Mouse (Mus musculus) cerebellum, adult 9-10 months (tissue): ENCODE data around the gene Rnf19b.

Experiments used
- DNase-seq: peaks from one replicate; pipeline ENCODE4 v3.0.0; 2022

Rnf19b gene

GRCm38 (mm10) chr4:129058207-129059092, at the start of gene Rnf19b:
Gene Rnf19b (plus strand): TSS chr4:129058271.
- DNase-seq = no peak

DNA sequence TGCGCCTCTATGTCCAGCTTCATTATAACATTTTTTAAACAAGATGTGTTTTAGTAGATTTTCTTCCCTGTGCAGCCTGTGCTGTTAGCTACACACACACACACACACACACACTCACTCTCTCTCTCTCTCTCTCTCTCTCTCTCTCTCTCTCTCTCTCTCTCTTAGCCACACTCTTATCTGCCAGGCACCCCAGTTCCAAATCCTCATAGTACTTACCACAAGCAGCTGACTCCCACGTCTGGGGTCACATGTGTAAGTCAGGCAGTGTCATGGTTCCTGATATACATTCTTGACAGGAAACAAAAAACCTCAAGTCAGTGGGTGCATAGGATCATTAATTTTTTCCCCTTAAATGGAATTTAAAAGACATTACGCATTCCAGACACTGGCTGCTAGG, 49.4 kb upstream of the Rnf19b start:
- DNase-seq = no peak

- no peak for DNase-seq
Measured at GRCm38 (mm10) chr4:129009521-129009920, 48.5 kb upstream of the Rnf19b start.

- peak; percentile 55 for DNase-seq
Measured at GRCm38 (mm10) chr4:129011604-129012121, 46.4 kb upstream of the Rnf19b start.

DNA sequence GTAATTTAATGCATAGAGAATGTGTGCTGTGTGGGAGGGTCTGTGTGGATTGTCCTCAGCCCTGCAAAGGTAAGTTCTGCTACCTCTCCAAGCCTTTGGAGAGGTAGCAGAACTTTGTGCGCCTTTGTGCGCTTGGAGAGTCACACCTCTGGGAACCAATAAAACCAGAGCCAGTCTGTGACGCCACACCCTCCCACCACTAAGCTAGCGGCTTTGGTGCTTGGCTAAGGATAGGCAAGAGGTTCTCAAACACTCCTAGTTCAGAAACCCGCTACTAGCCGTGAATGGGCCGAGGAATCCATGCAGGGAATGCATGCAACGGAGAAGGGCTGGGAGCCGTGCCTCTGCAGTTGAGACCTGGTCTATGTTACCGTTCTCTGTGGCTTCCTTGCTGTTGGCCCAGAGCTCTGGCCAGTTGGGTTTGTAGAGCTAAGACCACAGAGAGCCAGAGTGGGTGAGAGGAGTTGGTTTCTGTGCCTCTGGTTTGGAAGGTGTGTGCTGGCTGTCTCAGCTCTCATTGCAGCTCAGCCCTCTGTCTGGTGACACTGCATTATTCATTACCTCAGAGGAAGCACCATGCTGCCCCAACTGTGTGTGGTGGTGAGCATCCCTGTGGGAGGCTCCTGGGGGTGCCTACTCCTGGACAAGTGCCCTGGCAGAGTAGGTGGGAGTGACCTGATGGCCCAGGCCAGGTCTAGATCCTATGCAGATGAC, 44.8 kb upstream of the Rnf19b start:
- no peak for DNase-seq

DNA sequence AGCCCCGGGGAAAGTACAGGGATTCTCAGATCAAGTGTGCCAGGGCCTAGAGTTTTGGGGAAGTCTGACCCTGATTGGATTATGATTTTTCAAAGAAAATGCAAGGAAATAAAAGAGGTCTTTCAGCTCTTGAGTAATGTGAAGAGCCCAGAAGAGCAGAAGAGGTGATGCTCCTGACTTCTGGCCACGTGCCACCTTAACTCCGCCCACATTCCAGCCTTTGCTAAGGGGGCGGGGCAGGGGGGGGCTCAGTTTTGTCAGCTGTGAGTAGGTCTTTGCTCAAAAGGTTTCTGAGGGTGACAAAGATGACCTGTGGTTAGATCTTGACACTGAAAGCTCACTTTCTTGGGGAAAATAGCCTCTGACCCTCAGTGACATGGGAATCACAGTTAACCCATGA, 41.7 kb upstream of the Rnf19b start:
- DNase-seq = no peak

- no peak for DNase-seq
Measured at GRCm38 (mm10) chr4:129017150-129017549, 40.9 kb upstream of the Rnf19b start.

GRCm38 (mm10) chr4:129018788-129019435, 39.2 kb upstream of the Rnf19b start:
- DNase-seq = no peak

- peak; percentile 48 for DNase-seq
Measured at GRCm38 (mm10) chr4:129019788-129020187, 38.3 kb upstream of the Rnf19b start.

GRCm38 (mm10) chr4:129020454-129020853, 37.6 kb upstream of the Rnf19b start:
- DNase-seq = peak; percentile 85

DNA sequence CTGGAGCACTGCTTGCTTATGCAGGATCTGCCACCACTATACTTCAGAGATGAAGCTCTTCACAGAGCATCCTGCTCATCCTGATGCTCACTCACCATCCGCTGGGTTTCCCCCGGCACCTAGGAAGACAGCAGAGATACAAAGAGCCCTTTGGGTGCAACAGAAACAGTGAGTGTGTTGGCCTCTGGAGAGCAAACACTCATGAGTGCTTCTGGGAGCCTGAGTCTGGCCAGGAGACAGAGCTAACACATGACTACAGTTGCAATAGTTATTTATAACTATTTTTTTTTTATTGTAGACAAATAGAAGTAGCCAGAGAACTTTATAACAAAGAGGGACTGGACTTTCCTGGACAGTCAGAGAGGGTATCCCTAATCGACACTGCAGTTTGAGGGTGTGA, 36.6 kb upstream of the Rnf19b start:
- no peak for DNase-seq

GRCm38 (mm10) chr4:129021886-129022285, 36.2 kb upstream of the Rnf19b start:
- DNase-seq = no peak

DNA sequence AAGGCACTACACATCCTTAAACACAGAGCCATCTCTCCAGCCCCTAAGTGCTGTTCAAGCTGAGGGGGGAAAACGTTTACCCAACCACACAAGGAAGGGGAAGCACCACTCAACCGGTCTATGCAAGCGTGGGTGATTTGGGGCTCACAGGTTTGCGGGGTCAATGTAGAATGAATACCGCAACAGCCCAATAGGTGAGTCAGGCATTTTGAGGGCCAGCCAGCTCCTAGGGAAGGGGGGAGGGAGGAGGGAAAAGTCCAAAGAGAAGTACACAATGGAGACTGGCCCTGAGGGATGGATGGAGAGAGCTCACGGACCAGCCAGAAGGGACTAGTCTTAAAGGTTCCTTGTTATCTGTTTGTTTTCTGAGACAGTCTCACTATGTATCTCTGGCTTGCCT, 34.2 kb upstream of the Rnf19b start:
- no peak for DNase-seq

- DNase-seq = no peak
Measured at GRCm38 (mm10) chr4:129024775-129025174, 33.3 kb upstream of the Rnf19b start.

GRCm38 (mm10) chr4:129025707-129026106, 32.4 kb upstream of the Rnf19b start:
- no peak for DNase-seq

DNA sequence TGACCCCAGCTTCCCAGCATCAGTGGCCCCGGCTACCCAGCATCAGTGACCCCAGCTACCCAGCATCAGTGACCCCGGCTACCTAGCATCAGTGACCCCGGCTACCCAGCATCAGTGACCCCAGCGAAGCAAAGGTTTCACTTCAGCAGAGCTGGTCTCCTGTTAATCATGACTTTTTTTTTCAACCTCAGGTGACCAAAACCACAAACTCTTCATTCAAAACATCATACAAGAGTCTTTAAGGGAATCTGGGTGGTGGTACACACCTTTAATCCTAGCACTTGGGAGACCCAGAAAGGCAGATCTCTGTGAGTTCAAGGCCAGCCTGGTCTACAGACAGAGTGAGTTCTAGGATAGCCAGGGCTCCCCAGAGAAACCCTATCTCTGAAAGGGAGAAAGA, 27.3 kb upstream of the Rnf19b start:
- no peak for DNase-seq

- DNase-seq = no peak
Measured at GRCm38 (mm10) chr4:129031408-129031965, 26.6 kb upstream of the Rnf19b start.

DNA sequence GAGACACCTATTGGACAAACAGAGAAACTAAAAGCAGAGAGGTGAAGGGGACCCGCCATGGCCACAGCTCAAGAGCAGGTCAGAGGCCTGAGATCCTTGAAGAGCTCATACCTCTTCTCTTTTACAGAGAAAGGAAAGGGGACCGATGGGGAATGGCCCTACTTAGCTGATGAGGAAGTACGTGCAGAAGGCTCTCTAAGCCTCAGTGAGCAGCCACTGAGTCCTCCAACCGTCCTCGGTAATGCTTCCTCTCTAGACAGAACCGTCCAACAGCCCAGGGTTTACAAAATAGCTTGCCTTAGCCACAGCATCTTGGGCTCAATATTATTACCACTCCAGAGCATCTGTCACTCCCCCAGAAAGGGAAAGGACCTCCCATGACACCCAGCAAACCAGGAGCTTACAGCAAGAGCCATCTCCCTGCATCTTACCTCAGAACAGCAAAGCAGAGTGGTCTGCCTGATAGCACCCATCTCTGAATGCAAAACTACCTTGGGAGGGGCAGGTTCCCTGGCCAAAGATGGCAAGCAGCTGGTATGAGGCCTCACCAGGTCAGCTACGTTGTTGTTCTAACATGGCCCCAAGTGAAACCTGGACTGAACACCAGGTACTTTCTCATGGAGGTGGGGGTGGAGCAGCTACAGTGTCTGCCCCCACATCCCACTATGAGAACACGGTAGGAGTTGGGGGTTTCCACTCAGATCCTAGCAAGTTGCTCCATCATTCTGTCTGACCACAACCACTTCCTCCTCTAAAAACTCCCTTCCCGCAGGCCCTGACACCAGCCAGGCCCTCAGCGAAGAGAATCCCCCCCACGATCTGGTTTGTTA, 25.7 kb upstream of the Rnf19b start:
- DNase-seq = no peak

DNA sequence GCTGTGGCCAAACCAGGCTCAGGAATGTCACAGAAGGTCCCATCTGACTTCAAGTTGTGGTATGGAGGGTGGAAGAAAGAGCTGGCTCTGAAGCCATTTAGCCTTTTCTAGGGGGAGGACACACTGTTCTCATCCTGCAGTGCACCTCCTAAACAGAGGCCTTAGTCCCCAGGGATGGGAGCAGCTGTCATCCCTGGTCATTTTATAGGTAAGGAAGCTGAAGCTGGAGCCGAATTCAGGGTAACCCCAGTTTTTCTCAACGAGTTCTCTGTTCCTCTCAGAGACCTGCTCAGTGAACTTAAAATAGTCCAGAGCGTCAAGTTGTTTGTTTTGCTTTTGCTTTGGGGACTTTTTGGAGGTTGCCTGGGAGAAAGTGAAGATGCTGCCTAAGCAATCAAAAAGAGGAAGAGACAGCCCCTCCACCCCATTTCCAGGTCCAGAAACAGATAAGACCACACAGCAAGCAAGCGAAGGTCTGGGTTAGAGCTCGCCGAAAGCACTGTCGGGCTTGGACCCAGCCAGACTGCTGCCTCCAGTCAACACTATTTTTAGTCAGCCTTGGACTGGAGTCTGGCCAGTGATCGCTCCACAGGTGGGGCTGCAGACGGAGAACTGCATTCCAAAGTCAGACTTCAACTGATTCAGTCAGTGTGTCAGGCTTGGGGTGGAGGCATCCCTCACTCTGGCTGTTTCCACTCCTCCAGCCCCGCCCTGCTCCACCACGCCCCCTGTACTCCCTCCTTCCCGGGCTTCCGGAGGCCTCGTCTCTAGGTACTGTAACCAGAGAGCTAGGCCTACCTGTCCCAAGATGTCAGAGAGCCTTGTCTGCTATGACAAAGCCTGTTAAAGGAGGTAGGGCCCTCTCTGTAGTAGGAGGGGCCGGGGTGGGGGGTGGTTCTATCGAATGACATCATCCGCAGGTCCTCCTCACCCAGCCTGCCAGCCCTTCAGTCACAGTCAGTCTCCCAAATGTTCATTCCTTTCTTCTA, 24.8 kb upstream of the Rnf19b start:
- peak; percentile 70 for DNase-seq

GRCm38 (mm10) chr4:129034224-129034623, 23.8 kb upstream of the Rnf19b start:
- DNase-seq = no peak
